Mouse (Mus musculus) megakaryocyte, embryonic 14.5 days (primary cell): ENCODE results near the gene Kcnc2. TPM values are rescaled to one million over a fixed set of nuclear protein-coding genes. Genes with fewer than 3 reads are reported as not detected.
A peak's percentile ranks its signal among the peaks of the same experiment; 100 is the strongest.
"Not testable (repeated sequence)": the region's sequence is repeated elsewhere in the genome, so short reads cannot be mapped to it uniquely, and the experiment has no call there.

Experiments used
- H3K27me3 ChIP-seq: replicated peaks from 2 replicates; pipeline ENCODE3; 2012; ENCODE audit warnings: inconsistent platforms
- H3K36me3 ChIP-seq: replicated peaks from 2 replicates; pipeline ENCODE3; 2012; ENCODE audit warnings: low read length, inconsistent platforms, mixed read lengths
- H3K4me1 ChIP-seq: 2 replicates; pipeline ENCODE4 v1.6.1; 2012; ENCODE audit warnings: inconsistent platforms
- H3K4me3 ChIP-seq: replicated peaks from 2 replicates; pipeline ENCODE3; 2012; ENCODE audit warnings: moderate library complexity, mild to moderate bottlenecking, inconsistent platforms
- H3K9me3 ChIP-seq: 2 replicates; pipeline ENCODE4 v1.6.1; 2012; ENCODE audit warnings: inconsistent platforms
- FLI1 ChIP-seq: IDR thresholded peaks from 2 replicates; pipeline ENCODE4 v1.6.1; 2012; ENCODE audit warnings: low read length, inconsistent platforms, mixed read lengths
- GATA1 ChIP-seq: IDR thresholded peaks from 3 replicates; pipeline ENCODE4 v1.6.1; 2012; ENCODE audit warnings: mixed read lengths, low read length, inconsistent platforms, borderline replicate concordance
- polyA plus RNA-seq: library from polyadenylated mRNA; stranded (reverse); fragments of >175 nt; gene quantifications from 2 replicates; pipeline ENCODE4 v1.2.3, GENCODE M21; 2012; ENCODE audit warnings: low replicate concordance; ENCODE audit not compliant: insufficient read depth

The Kcnc2 gene
- polyA plus RNA-seq: not detected in 2 replicates

- Histone ChIP-seq H3K4me1 (peaks cover 15% of the 10 kb centered on the region; the same call in 1 of the 2 replicates), H3K27me3 (peaks cover 46% of the 10 kb centered on the region), H3K9me3 (peaks cover 15% of the 10 kb centered on the region), H3K4me3 (peak within 1 kb of the TSS; percentile 64), H3K36me3 (no peaks in the 10 kb centered on the region)
- TF ChIP-seq GATA1: no peak
- no peak for TF ChIP-seq FLI1
These were observed at the start of gene Kcnc2 for GRCm38 (mm10) chr10:112270887-112271802. TSS of gene Kcnc2 (plus strand) at chr10:112271121.

GRCm38 (mm10) chr10:112227073-112227472 lies 43.8 kb upstream of the Kcnc2 start:
- H3K36me3 ChIP-seq: no peaks in the 10 kb centered on the region
- no peaks in the 10 kb centered on the region for H3K9me3 ChIP-seq
- TF ChIP-seq FLI1: no peak
- TF ChIP-seq GATA1: no peak
- no peaks in the 10 kb centered on the region for H3K4me1 ChIP-seq
- no peak overlapping the region for H3K4me3 ChIP-seq
- no peaks in the 10 kb centered on the region for H3K27me3 ChIP-seq

- not testable (repeated sequence) for H3K4me1 ChIP-seq, H3K36me3 ChIP-seq, H3K4me3 ChIP-seq, H3K27me3 ChIP-seq, H3K9me3 ChIP-seq
These were observed 41.7 kb upstream of the Kcnc2 start for GRCm38 (mm10) chr10:112229091-112229843.

- not testable (repeated sequence) for H3K9me3 ChIP-seq, H3K4me1 ChIP-seq, H3K36me3 ChIP-seq, H3K4me3 ChIP-seq, H3K27me3 ChIP-seq
These were observed 38.2 kb upstream of the Kcnc2 start for GRCm38 (mm10) chr10:112232733-112233132.

- not testable (repeated sequence) for H3K4me3 ChIP-seq, H3K27me3 ChIP-seq, H3K4me1 ChIP-seq, H3K9me3 ChIP-seq, H3K36me3 ChIP-seq
These were observed 35.5 kb upstream of the Kcnc2 start for GRCm38 (mm10) chr10:112235396-112235940.

GRCm38 (mm10) chr10:112248273-112248672 lies 22.6 kb upstream of the Kcnc2 start:
- no peaks in the 10 kb centered on the region for H3K36me3 ChIP-seq
- H3K27me3 ChIP-seq: no peaks in the 10 kb centered on the region
- H3K4me3 ChIP-seq: no peak overlapping the region
- no peaks in the 10 kb centered on the region for H3K9me3 ChIP-seq
- TF ChIP-seq FLI1 (no peak), GATA1 (no peak)
- no peaks in the 10 kb centered on the region for H3K4me1 ChIP-seq

- TF ChIP-seq GATA1: no peak
- no peak for TF ChIP-seq FLI1
- no peaks in the 10 kb centered on the region for H3K9me3 ChIP-seq
- no peaks in the 10 kb centered on the region for H3K4me1 ChIP-seq
- H3K4me3 ChIP-seq: no peak overlapping the region
- no peaks in the 10 kb centered on the region for H3K36me3 ChIP-seq
- H3K27me3 ChIP-seq: peaks cover 2% of the 10 kb centered on the region
These were observed 7.5 kb upstream of the Kcnc2 start for GRCm38 (mm10) chr10:112263467-112263866.

- H3K36me3 ChIP-seq: no peaks in the 10 kb centered on the region
- H3K27me3 ChIP-seq: peaks cover 46% of the 10 kb centered on the region
- H3K9me3 ChIP-seq: peaks cover 15% of the 10 kb centered on the region
- H3K4me1 ChIP-seq: peaks cover 15% of the 10 kb centered on the region; the same call in 1 of the 2 replicates
- H3K4me3 ChIP-seq: no peak overlapping the region
- TF ChIP-seq GATA1 (no peak), FLI1 (no peak)
These were observed 1.4 kb upstream of the Kcnc2 start for GRCm38 (mm10) chr10:112269481-112269880.

GRCm38 (mm10) chr10:112269939-112270781 lies 761 bp upstream of the Kcnc2 start:
- Histone ChIP-seq H3K9me3 (peaks cover 15% of the 10 kb centered on the region), H3K36me3 (no peaks in the 10 kb centered on the region), H3K27me3 (peaks cover 46% of the 10 kb centered on the region), H3K4me3 (peak overlapping the region; percentile 59), H3K4me1 (peaks cover 15% of the 10 kb centered on the region; the same call in 1 of the 2 replicates)
- TF ChIP-seq FLI1: no peak
- TF ChIP-seq GATA1: no peak

- TF ChIP-seq GATA1 (no peak), FLI1 (no peak)
- Histone ChIP-seq H3K27me3 (peaks cover 46% of the 10 kb centered on the region), H3K9me3 (peaks cover 15% of the 10 kb centered on the region), H3K4me1 (peaks cover 15% of the 10 kb centered on the region; the same call in 1 of the 2 replicates), H3K4me3 (peak overlapping the region; percentile 62), H3K36me3 (no peaks in the 10 kb centered on the region)
These were observed 863 bp downstream of the Kcnc2 start for GRCm38 (mm10) chr10:112271803-112272165.
